Mouse (Mus musculus): Measurements from ENCODE around the gene Fbxl15. TPM values are rescaled to one million over a fixed set of nuclear protein-coding genes. Genes with fewer than 3 reads are reported as not detected.

Fbxl15 gene
- total RNA-seq, 1 experiment from 2014 or later, result 3.5 TPM

DNA sequence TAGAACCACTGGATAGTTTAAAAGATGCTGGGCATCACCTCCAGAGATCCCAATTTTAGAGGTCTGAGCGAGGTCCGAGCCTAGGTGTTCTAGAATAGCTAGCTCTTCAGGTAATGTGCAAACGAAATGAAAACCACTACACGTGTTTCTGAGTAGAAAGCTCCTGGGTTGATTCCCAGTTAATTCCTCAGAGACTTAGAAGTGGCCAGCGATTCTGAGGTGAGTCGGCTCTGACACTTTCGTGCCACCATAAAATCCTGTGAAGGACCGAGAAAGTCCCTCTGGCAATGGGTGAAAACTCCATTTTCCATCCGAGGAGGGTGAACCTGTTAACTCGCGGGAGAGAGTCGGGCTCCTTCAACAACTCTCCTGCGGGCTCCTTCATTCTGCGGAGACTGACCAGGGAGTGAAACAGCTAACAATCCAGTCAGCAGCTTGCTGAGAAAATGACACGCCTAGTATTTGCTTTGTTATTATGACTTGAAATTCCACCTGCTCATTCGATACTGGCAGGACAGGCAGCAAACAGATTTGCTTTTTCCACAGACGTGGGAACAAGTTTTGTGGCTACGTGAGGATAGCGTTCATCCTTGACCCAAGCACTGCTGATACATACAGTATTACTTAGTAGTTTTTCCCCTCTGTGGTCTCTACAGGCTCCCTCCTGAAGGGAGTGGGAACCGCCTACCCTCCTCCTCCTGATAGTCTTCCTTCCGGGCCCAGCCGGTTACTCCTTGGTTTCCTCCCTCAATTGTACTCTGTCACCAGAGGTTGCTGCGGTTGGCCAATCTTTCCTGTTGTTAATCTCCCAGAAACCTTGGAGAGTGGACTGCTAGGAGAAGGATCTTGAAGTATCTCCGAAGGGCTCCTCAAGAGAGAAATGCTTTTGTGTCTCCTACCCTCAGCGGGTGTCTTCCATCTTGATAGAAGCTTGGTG is 29.6 kb downstream of the Fbxl15 start:
- ATAC-seq (replicated peaks in 1 of 2; ENCODE audit: insufficient read depth in 1 of 2, low FRiP score in 2 of 2, low TSS enrichment in 1 of 2, low read depth in 1 of 2, poor library complexity in 2 of 2, severe bottlenecking in 2 of 2), result peak; percentile 57 to 70; a peak in 3 of 4 replicates

DNA sequence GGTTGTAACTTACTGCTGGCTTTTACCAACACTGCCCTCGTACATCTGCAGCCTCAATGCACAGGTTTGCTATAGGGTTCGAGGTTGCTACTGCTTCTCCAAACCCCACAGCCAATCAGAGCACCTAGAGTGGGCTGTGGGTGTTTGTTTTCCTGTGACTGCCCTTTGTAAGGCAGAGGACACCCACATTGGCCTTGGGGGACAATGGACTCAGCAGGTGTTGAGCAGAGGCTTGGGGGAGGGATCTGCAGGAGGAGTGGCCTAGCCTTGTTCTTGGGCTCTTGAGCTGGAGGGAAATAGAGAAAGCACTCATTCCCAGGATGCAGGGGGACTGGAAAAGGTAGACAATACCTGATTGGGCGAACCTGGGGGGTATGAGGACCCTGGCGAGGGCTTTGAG is 30.4 kb downstream of the Fbxl15 start:
- ATAC-seq (replicated peaks in 1 of 2; ENCODE audit: insufficient read depth in 1 of 2, low FRiP score in 2 of 2, low TSS enrichment in 1 of 2, low read depth in 1 of 2, poor library complexity in 2 of 2, severe bottlenecking in 2 of 2), result peak; percentile 2 to 13; a peak in 2 of 4 replicates

DNA sequence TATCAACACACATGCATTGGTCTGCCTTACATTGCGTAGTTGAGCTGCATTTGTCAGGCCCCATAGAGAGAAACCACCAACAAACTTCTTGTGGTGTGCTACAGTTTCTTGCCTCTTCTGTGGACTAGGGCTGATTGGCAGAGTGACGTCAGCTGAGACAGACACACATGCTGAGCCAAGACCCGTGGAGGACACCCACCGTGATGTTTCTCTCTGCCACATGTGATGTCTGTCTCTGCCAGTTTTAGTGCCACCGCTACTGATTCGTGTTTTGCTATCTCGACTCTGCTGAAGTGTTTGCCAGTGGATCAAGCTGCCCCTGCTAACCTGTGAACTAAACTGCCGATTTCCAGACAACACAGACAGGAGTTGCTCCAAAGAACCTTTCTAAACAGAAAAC is 34.1 kb downstream of the Fbxl15 start:
- no peak for ATAC-seq (replicated peaks in 1 of 2; ENCODE audit: insufficient read depth in 1 of 2, low FRiP score in 2 of 2, low TSS enrichment in 1 of 2, low read depth in 1 of 2, poor library complexity in 2 of 2, severe bottlenecking in 2 of 2)

DNA sequence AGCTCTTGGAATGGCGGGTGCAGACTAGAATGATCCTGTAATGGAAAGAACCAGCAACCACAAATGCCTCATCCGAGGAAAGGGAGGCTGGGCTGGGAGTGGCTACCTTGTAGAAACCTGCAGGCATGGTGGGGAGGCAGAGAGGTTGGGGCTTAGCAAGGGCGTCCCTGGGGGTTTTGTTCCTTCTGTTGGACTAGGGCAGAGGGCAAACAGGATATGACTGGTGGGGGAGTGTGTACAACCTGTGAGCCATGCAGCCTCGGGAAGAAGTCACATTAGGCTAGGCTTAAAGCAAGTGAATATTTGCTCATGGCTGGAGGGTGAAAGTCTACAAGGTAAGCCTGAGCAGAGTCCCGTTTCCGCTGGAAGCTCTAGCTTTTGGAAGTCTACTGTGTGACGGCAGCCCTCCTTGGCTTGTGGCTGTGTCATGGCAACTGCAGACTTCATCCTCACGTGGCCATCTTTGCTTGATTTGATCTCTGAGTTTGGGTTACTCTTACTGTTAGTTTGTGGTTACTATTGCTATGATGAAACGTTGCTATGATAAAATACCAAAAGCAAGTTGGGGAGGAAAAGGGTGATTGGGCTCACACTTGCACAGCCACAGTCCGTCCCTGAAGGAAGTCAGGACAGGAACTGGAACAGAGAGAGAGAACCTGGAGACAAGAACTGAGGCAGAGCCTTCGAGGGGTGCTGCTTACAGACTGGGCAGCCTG is 35.5 kb downstream of the Fbxl15 start:
- ATAC-seq (replicated peaks in 1 of 2; ENCODE audit: insufficient read depth in 1 of 2, low FRiP score in 2 of 2, low TSS enrichment in 1 of 2, low read depth in 1 of 2, poor library complexity in 2 of 2, severe bottlenecking in 2 of 2), result peak in 1 of 2 experiments; percentile 17; a peak in 1 of 4 replicates

DNA sequence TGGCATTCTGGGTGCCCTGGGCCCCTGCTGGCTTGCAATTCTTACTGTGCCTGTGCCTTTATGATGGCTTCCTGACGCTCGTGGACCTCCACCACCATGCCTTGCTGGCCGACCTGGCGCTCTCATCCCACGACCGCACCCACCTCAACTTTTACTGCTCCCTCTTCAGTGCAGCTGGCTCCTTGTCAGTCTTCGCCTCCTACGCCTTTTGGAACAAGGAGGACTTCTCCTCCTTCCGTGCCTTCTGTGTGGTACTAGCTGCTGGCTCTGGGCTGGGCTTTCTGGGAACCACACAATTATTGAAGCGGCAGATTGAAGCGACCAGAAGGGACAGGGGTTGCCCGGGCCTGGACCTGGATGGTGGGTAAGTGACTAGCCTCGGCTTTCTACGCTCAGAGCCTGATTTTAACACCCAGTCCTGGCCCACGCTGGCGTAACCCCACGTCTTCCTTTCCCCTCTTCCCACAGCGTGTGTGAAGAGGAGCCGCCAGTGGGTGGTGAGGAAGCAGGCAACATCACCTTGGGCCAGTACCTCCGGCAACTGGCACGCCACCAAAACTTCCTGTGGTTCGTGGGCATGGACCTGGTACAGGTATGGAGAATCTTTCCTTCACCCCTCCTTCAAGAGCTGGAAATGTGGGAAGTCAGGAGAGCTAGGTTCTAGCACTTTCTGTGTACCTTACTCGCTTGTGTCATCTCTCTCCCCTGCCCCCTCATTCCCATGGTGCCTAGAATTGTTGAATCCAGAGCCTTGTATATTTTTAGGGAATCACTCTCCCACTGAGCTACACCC is 40.0 kb downstream of the Fbxl15 start:
- no peak for ATAC-seq (replicated peaks in 1 of 2; ENCODE audit: insufficient read depth in 1 of 2, low FRiP score in 2 of 2, low TSS enrichment in 1 of 2, low read depth in 1 of 2, poor library complexity in 2 of 2, severe bottlenecking in 2 of 2)

DNA sequence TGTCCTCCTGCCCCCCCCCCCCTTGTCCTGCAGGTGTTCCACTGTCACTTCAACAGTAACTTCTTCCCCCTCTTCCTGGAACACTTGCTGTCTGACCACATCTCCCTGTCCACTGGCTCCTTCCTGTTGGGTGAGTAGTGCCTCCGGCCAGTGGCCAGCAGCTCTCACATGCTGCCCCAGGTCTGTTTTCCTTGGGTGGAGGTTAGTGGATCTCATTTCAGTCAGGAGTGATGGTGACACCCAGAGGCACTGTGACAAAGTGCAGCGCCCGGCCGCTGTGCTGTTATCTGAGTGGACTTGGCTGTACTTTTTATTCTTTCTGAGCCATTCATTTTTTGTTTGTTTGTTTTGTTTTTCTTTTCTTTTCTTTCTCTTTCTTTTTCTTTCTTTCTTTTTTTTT is 41.2 kb downstream of the Fbxl15 start:
- peak; percentile 81 to 89 for ATAC-seq (replicated peaks in 1 of 2; ENCODE audit: insufficient read depth in 1 of 2, low FRiP score in 2 of 2, low TSS enrichment in 1 of 2, low read depth in 1 of 2, poor library complexity in 2 of 2, severe bottlenecking in 2 of 2)

DNA sequence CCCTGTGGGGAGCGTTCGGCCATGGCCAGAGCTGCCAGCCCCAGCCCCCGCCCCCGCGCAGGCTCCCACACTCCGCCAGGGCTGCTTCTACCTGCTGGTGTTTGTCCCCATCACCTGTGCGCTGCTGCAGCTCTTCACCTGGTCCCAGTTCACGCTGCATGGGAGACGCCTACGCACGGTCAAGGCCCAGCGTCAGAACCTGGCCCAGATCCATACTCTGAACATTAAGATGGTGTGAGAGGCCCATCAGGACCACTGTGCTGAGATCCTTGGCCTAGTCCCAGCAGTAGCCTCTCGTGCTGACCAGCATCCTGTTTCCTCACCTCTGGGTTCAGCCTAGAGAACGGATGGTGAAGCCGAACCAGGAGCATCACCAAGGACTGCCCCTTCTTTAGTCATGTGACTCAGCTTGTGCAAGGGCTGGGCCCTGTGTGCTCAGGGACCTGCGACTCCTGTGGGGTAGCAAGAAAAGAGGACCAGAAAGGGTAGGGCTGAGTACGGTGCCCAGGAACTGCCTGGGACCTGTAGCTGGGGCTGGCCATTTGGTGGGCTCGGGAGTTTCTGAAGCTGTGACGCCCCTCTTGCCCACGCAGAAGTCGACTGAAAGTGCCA is 46.6 kb downstream of the Fbxl15 start:
- peak in 1 of 2 experiments; percentile 32; a peak in 1 of 4 replicates for ATAC-seq (replicated peaks in 1 of 2; ENCODE audit: insufficient read depth in 1 of 2, low FRiP score in 2 of 2, low TSS enrichment in 1 of 2, low read depth in 1 of 2, poor library complexity in 2 of 2, severe bottlenecking in 2 of 2)

DNA sequence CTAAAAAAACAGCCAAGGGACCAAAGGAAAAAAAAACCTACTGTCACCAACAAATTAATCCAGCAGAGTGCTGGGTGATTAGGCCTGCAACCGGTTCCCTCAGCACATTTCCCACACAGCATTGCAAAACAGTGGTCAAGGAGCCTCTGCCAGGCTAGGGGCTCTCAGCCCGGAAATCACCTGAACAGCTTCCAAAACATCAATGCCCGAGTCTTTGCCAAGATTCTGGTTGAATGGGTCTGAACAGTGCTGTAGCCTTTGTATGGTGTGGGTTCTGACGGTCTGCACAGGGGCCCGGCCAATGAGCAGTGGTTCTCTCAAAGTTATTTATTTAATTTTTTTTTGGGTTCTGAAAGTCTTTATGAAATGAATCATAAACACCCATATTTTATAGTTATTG is 47.5 kb downstream of the Fbxl15 start:
- ATAC-seq (replicated peaks in 1 of 2; ENCODE audit: insufficient read depth in 1 of 2, low FRiP score in 2 of 2, low TSS enrichment in 1 of 2, low read depth in 1 of 2, poor library complexity in 2 of 2, severe bottlenecking in 2 of 2), result no peak

DNA sequence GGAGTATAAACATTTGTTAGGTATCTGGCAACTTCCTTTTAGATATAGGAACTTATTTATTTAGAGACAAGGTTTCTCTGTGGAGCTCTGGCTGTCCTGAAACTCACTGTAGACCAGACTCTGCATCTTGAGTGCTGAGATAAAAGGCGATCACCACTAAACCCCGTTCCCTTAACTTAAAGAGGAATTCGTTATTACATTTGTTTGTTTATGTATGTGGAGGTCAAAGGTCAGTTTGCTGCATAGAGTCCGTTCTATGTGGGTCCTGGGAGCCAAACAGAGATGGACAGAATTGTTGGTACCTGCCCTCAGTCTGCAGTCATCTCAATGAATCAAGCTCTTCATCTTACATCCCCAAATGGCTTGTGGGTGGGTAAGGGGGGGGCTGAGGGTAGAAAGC is 47.9 kb downstream of the Fbxl15 start:
- no peak for ATAC-seq (replicated peaks in 1 of 2; ENCODE audit: insufficient read depth in 1 of 2, low FRiP score in 2 of 2, low TSS enrichment in 1 of 2, low read depth in 1 of 2, poor library complexity in 2 of 2, severe bottlenecking in 2 of 2)

Other genes with a start within 250 kb of the Fbxl15 start
- 0.38 and 1.4 TPM in 2 replicates for gene Elovl3, start 196.3 kb upstream of the Fbxl15 start, total RNA-seq (2017)
- not detected in 2 replicates for gene Pitx3, start 179.9 kb upstream of the Fbxl15 start, total RNA-seq (2017)
- 37.7 and 39.6 TPM in 2 replicates for gene Gbf1, start 175.7 kb upstream of the Fbxl15 start, total RNA-seq (2017)
- 9.6 and 11.8 TPM in 2 replicates for gene Nfkb2, start 23.9 kb upstream of the Fbxl15 start, total RNA-seq (2017)
- gene Psd, start 1.0 kb upstream of the Fbxl15 start, total RNA-seq (2017), result 1.3 and 2.4 TPM in 2 replicates
- gene Cuedc2, start 10.5 kb downstream of the Fbxl15 start, total RNA-seq (2017), result 112 and 129 TPM in 2 replicates
- 5.9 and 8.6 TPM in 2 replicates for gene Mfsd13a, start 12.9 kb downstream of the Fbxl15 start, total RNA-seq (2017)
- gene 2310034G01Rik, start 22.1 kb downstream of the Fbxl15 start, total RNA-seq (2017), result 1.3 and 3.0 TPM in 2 replicates
- gene Actr1a, start 67.6 kb downstream of the Fbxl15 start, total RNA-seq (2017), result 73.4 and 97.6 TPM in 2 replicates
- 11.8 and 13.0 TPM in 2 replicates for gene Sufu, start 68.7 kb downstream of the Fbxl15 start, total RNA-seq (2017)
- gene Trim8, start 173.5 kb downstream of the Fbxl15 start, total RNA-seq (2017), result 18.0 and 21.6 TPM in 2 replicates
- gene Arl3, start 245.0 kb downstream of the Fbxl15 start, total RNA-seq (2017), result 28.8 and 35.8 TPM in 2 replicates
- gene Sfxn2, start 245.2 kb downstream of the Fbxl15 start, total RNA-seq (2017), result 7.8 and 12.5 TPM in 2 replicates

Data from hematopoietic stem cell, adult 5-6 weeks (primary cell).